Mouse (Mus musculus) cortical plate, adult 2 months (tissue): Measurements from ENCODE around the gene Art4.
A peak's percentile ranks its signal among the peaks of the same experiment; 100 is the strongest.

Source experiments
- CTCF ChIP-seq: fragments of 200-500 bp; IDR thresholded peaks from 2 replicates; pipeline ENCODE4 v1.5.1; 2011; ENCODE audit warnings: mild to moderate bottlenecking, control low read depth, low read length; ENCODE audit not compliant: insufficient read depth; ENCODE audit errors: extremely low read depth
- POLR2A ChIP-seq: fragments of 200-500 bp; IDR thresholded peaks from 2 replicates; pipeline ENCODE4 v1.6.1; 2011; ENCODE audit warnings: mild to moderate bottlenecking, low read length, control low read depth; ENCODE audit not compliant: insufficient read depth; ENCODE audit errors: extremely low read depth

DNA sequence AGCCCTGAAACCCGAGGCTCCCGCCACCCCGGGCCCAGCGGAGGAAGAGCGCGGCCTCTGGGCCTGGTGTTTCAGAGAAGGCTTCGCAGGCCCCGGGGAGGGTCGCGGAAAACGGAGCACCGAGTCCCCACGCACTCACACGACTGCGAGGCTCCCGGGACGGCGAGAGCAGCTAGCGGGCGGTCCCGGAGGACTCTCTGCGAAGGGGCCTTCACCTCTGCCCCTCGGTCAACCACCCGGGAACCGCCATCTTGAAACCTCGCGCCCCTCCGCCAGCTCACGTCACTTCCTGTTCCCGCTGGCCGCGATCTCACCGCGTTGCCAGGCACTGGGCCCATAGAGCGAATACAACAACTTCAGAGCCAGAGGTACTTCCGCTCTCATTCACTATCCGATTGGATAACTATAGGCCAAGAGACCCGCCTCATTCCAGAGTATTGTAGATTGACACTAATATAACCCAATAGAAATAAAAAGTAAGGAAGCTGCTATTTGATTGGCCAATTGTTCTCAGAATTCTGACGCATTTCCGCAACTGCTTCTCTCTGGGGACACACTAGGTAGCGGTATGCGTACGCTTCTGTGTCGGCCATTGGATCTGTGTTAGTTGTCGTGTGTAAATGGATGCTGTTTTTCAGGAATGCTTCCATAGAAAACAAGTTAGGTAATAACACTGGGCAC, 29.5 kb downstream of the Art4 start, which contains the start of gene Wbp11:
- TF ChIP-seq POLR2A (peak; percentile 95), CTCF (peak; percentile 18; the same call in 1 of the 2 replicates)
